Mouse (Mus musculus) small intestine, adult 2 months (tissue): ENCODE measurements at regions not wholly inside any gene's neighbourhood (a gene's known extent, or its start where the extent isn't known, plus 50 kb on each side); places are given as distances from the start of the nearest gene placed in this dataset.

Experiments
- CTCF ChIP-seq: fragments of 200-500 bp; IDR thresholded peaks from 2 replicates; pipeline ENCODE4 v1.5.1; 2012; ENCODE audit warnings: low read depth, mild to moderate bottlenecking, control low read depth, inconsistent platforms, low read length, moderate library complexity, mixed read lengths; ENCODE audit not compliant: insufficient replicate concordance, insufficient read length; ENCODE audit errors: extremely low read depth
- POLR2A ChIP-seq: fragments of 200-500 bp; IDR thresholded peaks from 2 replicates; pipeline ENCODE4 v1.6.1; 2012; ENCODE audit warnings: low read depth, mild to moderate bottlenecking, control low read depth, inconsistent platforms, low read length, moderate library complexity

GRCm38 (mm10) chr14:105397467-105397866 is 139.1 kb downstream of the Ndfip2 start:
- TF ChIP-seq CTCF: peak; percentile 71; the same call in 1 of the 2 replicates
- no peak for TF ChIP-seq POLR2A
